Mouse (Mus musculus) midbrain, embryonic 16.5 days (tissue): Measurements from ENCODE around the gene Sf3a1. TPM values are rescaled to one million over a fixed set of nuclear protein-coding genes. Genes with fewer than 3 reads are reported as not detected.
"Not testable (repeated sequence)": the region's sequence is repeated elsewhere in the genome, so short reads cannot be mapped to it uniquely, and the experiment has no call there.

Experiments
- ATAC-seq: fragments of 200-750 bp; cut with Nextera tagmentation; 2 replicates; pipeline ENCODE4 v1.8.0; 2017; ENCODE audit warnings: moderate TSS enrichment
- H3K27ac ChIP-seq: fragments of 300-500 bp; sonication (generic); 2 replicates; pipeline ENCODE4 v1.5.1; 2014; ENCODE audit warnings: mild to moderate bottlenecking, low read length, mixed read lengths
- H3K27me3 ChIP-seq: fragments of 300-500 bp; sonication (generic); 2 replicates; pipeline ENCODE4 v1.6.1; 2014; ENCODE audit warnings: low read depth, low read length, mixed read lengths; ENCODE audit not compliant: control insufficient read depth, insufficient read depth
- H3K36me3 ChIP-seq: fragments of 300-500 bp; sonication (generic); 2 replicates; pipeline ENCODE4 v1.6.1; 2014; ENCODE audit warnings: mild to moderate bottlenecking, low read length, moderate library complexity, mixed read lengths; ENCODE audit not compliant: control insufficient read depth, insufficient read depth
- H3K4me1 ChIP-seq: fragments of 300-500 bp; sonication (generic); 2 replicates; pipeline ENCODE4 v1.6.1; 2014; ENCODE audit warnings: mild to moderate bottlenecking, low read length, mixed read lengths; ENCODE audit not compliant: control insufficient read depth, insufficient read depth
- H3K4me2 ChIP-seq: fragments of 300-500 bp; sonication (generic); 2 replicates; pipeline ENCODE4 v1.6.1; 2014; ENCODE audit warnings: mild to moderate bottlenecking, low read length, mixed read lengths
- H3K4me3 ChIP-seq: fragments of 300-500 bp; sonication (generic); 2 replicates; pipeline ENCODE4 v1.5.1; 2014; ENCODE audit warnings: low read depth, mild to moderate bottlenecking, low read length, moderate library complexity, mixed read lengths
- H3K9ac ChIP-seq: fragments of 300-500 bp; sonication (generic); 2 replicates; pipeline ENCODE4 v1.6.1; 2014; ENCODE audit warnings: low read depth, low read length, mixed read lengths
- H3K9me3 ChIP-seq: fragments of 300-500 bp; sonication (generic); replicated peaks from 2 replicates; pipeline ENCODE4 v1.6.1; 2014; ENCODE audit warnings: mild to moderate bottlenecking, low read length, mixed read lengths; ENCODE audit not compliant: control insufficient read depth, poor library complexity, severe bottlenecking
- WGBS: fragments of 180-500 bp; shearing (Covaris S2); extraction: QIAGEN DNeasy Blood & Tissue Kit; methylation state at CpG from one replicate; pipeline ENCODE4 v1.1.7; 2014; 5-methylcytosine and 5-hydroxymethylcytosine counted together
- polyA plus RNA-seq: library from polyadenylated mRNA; unstranded; fragments of >200 nt; fragmentation: Nextera tagmentation; extraction: Ambion mirVana; gene quantifications from 2 replicates; pipeline ENCODE4 v1.2.1, GENCODE M21; 2015

Sf3a1 gene
- polyA plus RNA-seq, 1 experiment from 2014 or later, result 53.8 TPM

DNA sequence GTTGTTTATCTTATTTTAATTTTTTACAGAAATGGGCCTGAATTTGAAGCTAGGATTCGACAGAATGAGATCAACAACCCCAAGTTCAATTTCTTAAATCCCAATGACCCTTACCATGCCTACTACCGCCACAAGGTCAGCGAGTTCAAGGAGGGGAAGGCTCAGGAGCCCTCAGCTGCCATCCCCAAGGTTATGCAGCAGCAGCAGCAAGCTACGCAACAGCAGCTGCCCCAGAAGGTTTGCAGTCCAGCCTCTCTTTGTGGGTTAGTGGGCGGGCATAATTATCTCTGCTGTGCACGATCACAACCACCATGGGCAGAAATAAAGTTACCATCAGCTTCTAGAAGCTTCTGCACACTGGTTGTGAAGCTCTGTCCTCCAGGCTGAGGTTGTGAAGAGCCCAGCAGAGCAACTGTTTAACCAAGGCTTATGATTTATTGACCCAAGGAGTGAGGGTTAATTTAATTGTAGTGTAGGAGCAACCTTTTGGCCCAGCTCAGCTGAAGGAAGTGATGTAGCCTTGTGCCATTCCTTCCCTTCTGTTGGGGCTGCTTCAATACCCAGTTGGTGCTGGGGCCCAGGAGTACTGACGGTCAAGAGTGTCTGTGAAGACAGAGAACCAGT, 6.4 kb downstream of the Sf3a1 start:
- H3K4me1 ChIP-seq, result peaks cover 20% of the 10 kb centered on the region
- 89% methylated on average over 7 of the region's 7 CpGs for WGBS
- peaks cover 39% of the 10 kb centered on the region for H3K36me3 ChIP-seq
- no peaks in the 10 kb centered on the region for H3K27me3 ChIP-seq
- H3K4me3 ChIP-seq, result no peak overlapping the region
- H3K27ac ChIP-seq, result no peak overlapping the region
- no peak overlapping the region for H3K4me2 ChIP-seq
- H3K9me3 ChIP-seq, result no peaks in the 10 kb centered on the region
- no peak for ATAC-seq
- no peak overlapping the region for H3K9ac ChIP-seq

DNA sequence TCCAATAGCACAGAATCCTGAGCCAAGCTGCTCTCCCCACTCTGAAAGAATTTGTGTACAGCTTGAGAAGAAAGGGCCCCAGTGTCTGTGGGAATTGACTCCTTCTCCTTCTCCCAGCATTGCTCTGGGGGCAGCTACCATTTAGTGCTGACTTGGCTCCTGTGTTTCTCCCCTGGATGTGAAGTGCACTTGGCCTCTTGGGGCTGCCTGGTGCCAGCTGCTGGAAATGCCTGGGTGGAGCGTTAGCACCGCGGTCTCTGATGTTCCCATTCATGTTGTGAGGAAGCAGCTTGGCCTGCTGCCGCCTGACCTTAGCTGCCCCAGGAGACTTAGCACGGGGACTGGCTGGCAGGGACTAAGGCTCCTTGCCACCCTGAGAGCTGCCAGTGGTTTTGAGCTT, 14.4 kb downstream of the Sf3a1 start:
- WGBS, result 65% methylated on average over 5 of the region's 5 CpGs
- H3K36me3 ChIP-seq, result peaks cover 75% of the 10 kb centered on the region
- H3K27me3 ChIP-seq, result no peaks in the 10 kb centered on the region
- H3K4me2 ChIP-seq, result no peak overlapping the region
- 0 out of 2 replicates have a peak, but pooled peaks have one; percentile 48 for ATAC-seq
- no peak overlapping the region for H3K4me3 ChIP-seq
- H3K9ac ChIP-seq, result no peak overlapping the region
- no peak overlapping the region for H3K27ac ChIP-seq
- no peaks in the 10 kb centered on the region for H3K4me1 ChIP-seq
- no peaks in the 10 kb centered on the region for H3K9me3 ChIP-seq

DNA sequence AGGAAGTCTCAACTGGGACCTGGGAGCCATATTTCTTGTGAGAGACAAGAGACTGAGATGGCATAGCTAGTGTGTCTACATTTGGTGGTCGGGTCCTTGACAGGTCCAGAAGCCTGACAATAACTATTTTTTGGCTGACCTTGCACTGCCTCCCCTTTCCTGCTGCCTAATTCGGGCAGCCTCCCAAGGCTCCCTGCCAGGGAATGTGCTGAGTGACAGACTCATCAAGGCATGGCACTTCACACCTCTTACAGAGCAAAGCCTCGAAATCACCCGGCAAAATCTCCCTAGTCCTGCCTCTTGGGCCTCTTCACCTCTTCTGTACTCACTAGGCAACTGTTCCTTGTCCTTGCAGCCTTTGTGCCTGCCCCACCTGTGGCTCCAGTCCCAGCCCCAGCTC, 17.6 kb downstream of the Sf3a1 start:
- H3K4me3 ChIP-seq, result no peak overlapping the region
- no peaks in the 10 kb centered on the region for H3K4me1 ChIP-seq
- no peak for ATAC-seq
- H3K9me3 ChIP-seq, result no peaks in the 10 kb centered on the region
- no peak overlapping the region for H3K27ac ChIP-seq
- H3K9ac ChIP-seq, result no peak overlapping the region
- H3K36me3 ChIP-seq, result peaks cover 87% of the 10 kb centered on the region
- 87% methylated on average over 4 of the region's 4 CpGs for WGBS
- H3K27me3 ChIP-seq, result no peaks in the 10 kb centered on the region
- no peak overlapping the region for H3K4me2 ChIP-seq

DNA sequence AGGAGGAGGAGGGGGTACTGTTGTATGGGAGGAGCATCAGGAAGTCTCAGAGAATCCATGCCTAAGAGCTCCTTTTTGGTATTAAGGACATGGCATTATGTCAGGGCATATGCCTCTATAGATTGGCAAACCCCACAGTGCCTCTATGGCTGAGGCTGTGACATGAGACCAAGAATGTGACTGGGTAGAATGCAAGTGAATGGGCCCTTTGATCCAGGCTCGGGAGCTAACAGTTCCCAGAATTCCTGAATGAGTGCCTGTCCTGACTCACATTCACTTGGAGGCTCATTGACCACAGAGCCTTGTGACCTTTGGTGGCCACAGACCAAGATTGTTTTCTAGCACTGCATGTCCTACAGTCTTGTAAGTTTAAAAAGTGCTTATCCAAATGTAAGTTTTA, 21.9 kb downstream of the Sf3a1 start:
- WGBS, result 10% methylated on average over 1 of the region's 1 CpGs
- no peak overlapping the region for H3K4me3 ChIP-seq
- H3K27me3 ChIP-seq, result no peaks in the 10 kb centered on the region
- no peak overlapping the region for H3K4me2 ChIP-seq
- no peak overlapping the region for H3K9ac ChIP-seq
- ATAC-seq, result no peak
- H3K9me3 ChIP-seq, result no peaks in the 10 kb centered on the region
- H3K36me3 ChIP-seq, result peaks cover 50% of the 10 kb centered on the region
- H3K27ac ChIP-seq, result no peak overlapping the region
- H3K4me1 ChIP-seq, result no peaks in the 10 kb centered on the region

DNA sequence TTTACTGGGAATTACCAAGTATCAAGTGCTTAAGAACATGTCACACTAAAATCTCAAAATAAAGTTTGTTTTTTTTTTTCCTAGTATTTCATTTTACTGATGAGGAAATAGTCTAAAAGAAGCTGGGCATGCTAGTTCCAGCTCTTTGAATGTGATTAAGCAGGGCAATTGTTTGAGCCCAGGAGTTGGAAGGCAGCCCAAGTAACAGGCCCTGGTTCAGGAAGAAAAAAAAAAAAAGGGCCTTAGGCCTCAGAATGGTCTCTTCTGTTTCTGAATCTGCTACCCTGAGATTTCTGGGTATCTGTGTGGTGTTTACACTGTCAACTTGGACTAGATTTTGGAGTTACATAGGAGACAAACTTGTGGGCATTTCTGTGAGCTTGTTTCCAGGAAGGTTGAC, 23.4 kb downstream of the Sf3a1 start:
- Histone ChIP-seq H3K27me3 (no peaks in the 10 kb centered on the region), H3K4me1 (peaks cover 13% of the 10 kb centered on the region), H3K4me3 (no peak overlapping the region), H3K27ac (0 out of 2 replicates have a peak overlapping the region, but pooled peaks have one; percentile 18), H3K4me2 (no peak overlapping the region), H3K9me3 (no peaks in the 10 kb centered on the region), H3K36me3 (peaks cover 36% of the 10 kb centered on the region), H3K9ac (no peak overlapping the region)
- no peak for ATAC-seq

DNA sequence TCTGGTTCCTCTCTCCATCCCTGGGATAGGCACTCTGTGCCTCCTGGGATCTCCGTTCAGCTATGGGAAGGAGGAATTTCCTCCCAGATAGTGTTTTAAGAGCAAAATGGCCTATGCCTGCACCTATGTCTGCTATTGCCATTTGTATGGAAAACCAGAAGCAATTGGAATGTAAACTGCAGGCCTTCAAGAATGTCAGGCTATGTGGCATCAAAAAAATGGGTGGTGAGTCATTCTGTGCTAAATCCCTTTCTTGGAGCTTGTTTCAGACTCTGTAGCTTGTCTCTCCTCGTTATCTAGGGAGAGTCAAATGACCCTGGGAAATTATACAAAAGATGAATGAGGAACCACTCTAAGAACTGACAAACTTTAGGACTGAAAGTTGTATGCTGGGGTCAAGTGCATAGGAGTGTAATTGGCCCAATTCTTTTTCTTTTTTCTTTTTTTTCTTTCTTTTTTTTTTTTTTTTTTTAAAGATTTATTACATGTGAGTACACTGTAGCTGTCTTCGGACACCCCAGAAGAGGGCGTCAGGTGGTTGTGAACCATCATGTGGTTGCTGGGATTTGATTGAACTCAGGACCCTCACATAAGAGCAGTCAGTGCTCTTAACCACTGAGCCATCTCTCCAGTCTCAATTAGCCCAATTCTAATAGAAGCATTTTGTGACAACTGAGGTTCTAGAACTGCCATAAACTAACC, 24.3 kb downstream of the Sf3a1 start:
- H3K9ac ChIP-seq, result no peak overlapping the region
- no peak for ATAC-seq
- H3K9me3 ChIP-seq, result no peaks in the 10 kb centered on the region
- H3K4me3 ChIP-seq, result no peak overlapping the region
- H3K4me2 ChIP-seq, result no peak overlapping the region
- no peak overlapping the region for H3K27ac ChIP-seq
- peaks cover 13% of the 10 kb centered on the region for H3K4me1 ChIP-seq
- H3K36me3 ChIP-seq, result peaks cover 27% of the 10 kb centered on the region
- no peaks in the 10 kb centered on the region for H3K27me3 ChIP-seq
- 76% methylated on average over 4 of the region's 4 CpGs for WGBS

DNA sequence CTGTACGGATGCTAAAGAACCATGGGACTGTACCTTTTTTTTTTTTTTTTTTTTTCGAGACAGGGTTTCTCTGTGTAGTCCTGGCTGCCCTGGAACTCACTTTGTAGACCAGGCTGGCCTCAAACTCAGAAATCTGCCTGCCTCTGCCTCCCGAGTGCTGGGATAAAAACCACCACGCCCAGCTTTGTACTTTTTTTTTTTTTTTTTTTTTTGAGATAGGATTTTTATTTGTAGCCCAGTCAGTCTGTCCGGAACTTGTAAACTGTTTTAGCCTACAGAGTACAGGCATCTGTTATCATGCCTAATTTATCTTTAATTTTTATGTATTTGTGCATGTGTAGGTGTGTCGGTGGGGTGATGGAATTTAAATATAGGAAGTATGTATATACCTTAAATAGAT, 25.3 kb downstream of the Sf3a1 start:
- not testable (repeated sequence) for H3K27me3 ChIP-seq, H3K4me3 ChIP-seq, H3K9ac ChIP-seq, H3K27ac ChIP-seq, H3K9me3 ChIP-seq, ATAC-seq, H3K4me2 ChIP-seq
- Histone ChIP-seq H3K4me1 (peaks cover 13% of the 10 kb centered on the region), H3K36me3 (peaks cover 17% of the 10 kb centered on the region)
- WGBS, result 92% methylated on average over 6 of the region's 6 CpGs

DNA sequence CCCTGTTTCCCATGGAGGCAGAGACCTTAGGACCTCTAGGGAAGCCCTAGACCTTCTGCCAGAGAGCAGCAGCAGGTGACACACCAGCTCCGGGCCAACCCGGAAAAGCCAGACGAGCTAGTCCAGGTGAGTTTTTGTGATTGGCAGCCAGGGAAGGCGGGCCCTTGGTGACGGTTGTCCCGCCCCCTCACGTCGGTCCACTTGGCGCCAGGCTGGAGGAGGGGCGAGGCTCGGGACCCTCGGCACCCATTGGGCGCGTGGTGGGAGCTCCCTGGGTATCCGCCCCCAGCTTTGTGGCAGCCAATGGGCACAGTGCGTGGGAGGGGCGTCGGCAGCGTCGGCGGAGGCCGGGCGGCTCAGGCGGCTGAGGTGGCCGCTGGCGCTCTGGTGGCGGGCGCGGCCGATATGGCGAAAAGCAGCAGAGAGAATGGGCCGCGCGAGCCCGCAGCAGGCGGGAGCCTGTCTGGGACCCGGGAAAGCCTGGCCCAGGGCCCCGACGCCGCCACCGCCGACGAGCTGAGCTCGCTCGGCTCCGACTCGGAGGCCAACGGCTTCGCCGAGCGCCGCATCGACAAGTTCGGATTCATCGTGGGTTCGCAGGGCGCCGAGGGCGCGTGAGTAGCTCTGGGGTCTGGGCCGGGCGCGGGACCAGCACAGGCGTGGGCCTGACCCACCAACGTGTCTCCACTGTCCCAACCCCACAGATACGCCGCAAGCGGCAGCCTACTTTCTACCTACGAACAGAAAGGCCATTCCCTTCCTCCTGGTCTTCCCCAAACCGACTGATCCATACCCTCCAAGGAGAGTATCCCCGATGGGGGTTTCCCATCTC, 26.6 kb downstream of the Sf3a1 start, which contains the start of gene Tbc1d10a:
Gene Tbc1d10a (plus strand): TSS at position 304 of the 832 bp plus-strand sequence.
- Histone ChIP-seq H3K9ac (peak within 1 kb of the TSS; percentile 97), H3K4me3 (peak within 1 kb of the TSS; percentile 86), H3K27me3 (no peaks in the 10 kb centered on the region), H3K36me3 (peaks cover 5% of the 10 kb centered on the region; the same call in 1 of the 2 replicates), H3K9me3 (no peaks in the 10 kb centered on the region), H3K4me2 (peak within 1 kb of the TSS; percentile 96), H3K4me1 (peaks cover 13% of the 10 kb centered on the region), H3K27ac (peak within 1 kb of the TSS; percentile 79)
- peak; percentile 99 for ATAC-seq
- 0% methylated on average over 67 of the region's 71 CpGs for WGBS
